Mouse (Mus musculus) heart, postnatal 0 days (tissue): ENCODE results near the gene Pml.

Experiments
- CTCF ChIP-seq: IDR thresholded peaks from 2 replicates; pipeline ENCODE4 v1.5.1; 2016; ENCODE audit warnings: antibody characterized with exemption, control low read depth, low read depth
- EP300 ChIP-seq: IDR thresholded peaks from 2 replicates; pipeline ENCODE4 v1.6.1; 2016; ENCODE audit warnings: antibody characterized with exemption, low read depth

- no peak for TF ChIP-seq CTCF
- TF ChIP-seq EP300 = no peak
Measured at GRCm38 (mm10) chr9:58202676-58203453, 46.7 kb downstream of the Pml start.
